Mouse (Mus musculus) spleen, adult 12 weeks (tissue): Measurements from ENCODE around the gene Rps15.
A peak's percentile ranks its signal among the peaks of the same experiment; 100 is the strongest.

Experiments
- DNase-seq: peaks from one replicate; pipeline ENCODE4 v3.0.0; 2022; ENCODE audit warnings: low spot score

Rps15 gene

GRCm38 (mm10) chr10:80260642-80261584 is 31.3 kb upstream of the Rps15 start, which contains the start of the genes Gamt and Dazap1:
TSS of gene Gamt (minus strand) at chr10:80261012.
TSS of gene Dazap1 (plus strand) at chr10:80261486.
- DNase-seq, result peak; percentile 87

GRCm38 (mm10) chr10:80261585-80261968 is 30.7 kb upstream of the Rps15 start:
- DNase-seq, result peak; percentile 85

- no peak for DNase-seq
These were observed 30.1 kb upstream of the Rps15 start for GRCm38 (mm10) chr10:80262169-80262568.

GRCm38 (mm10) chr10:80262776-80263365 is 29.4 kb upstream of the Rps15 start:
- no peak for DNase-seq

- DNase-seq, result peak; percentile 97
These were observed 27.7 kb upstream of the Rps15 start for GRCm38 (mm10) chr10:80264341-80265148.

- DNase-seq, result no peak
These were observed 27.1 kb upstream of the Rps15 start for GRCm38 (mm10) chr10:80265149-80265486.

GRCm38 (mm10) chr10:80270099-80270498 is 22.2 kb upstream of the Rps15 start:
- DNase-seq, result no peak

GRCm38 (mm10) chr10:80270734-80271181 is 21.5 kb upstream of the Rps15 start:
- no peak for DNase-seq

- DNase-seq, result no peak
These were observed 20.9 kb upstream of the Rps15 start for GRCm38 (mm10) chr10:80271186-80271843.

- DNase-seq, result no peak
These were observed 20.2 kb upstream of the Rps15 start for GRCm38 (mm10) chr10:80271870-80272585.

- no peak for DNase-seq
These were observed 18.4 kb upstream of the Rps15 start for GRCm38 (mm10) chr10:80273847-80274246.

- no peak for DNase-seq
These were observed 16.0 kb upstream of the Rps15 start for GRCm38 (mm10) chr10:80276238-80276637.

- no peak for DNase-seq
These were observed 13.9 kb upstream of the Rps15 start for GRCm38 (mm10) chr10:80278390-80278789.

- DNase-seq, result no peak
These were observed 13.0 kb upstream of the Rps15 start for GRCm38 (mm10) chr10:80279273-80279672.

GRCm38 (mm10) chr10:80281304-80281703 is 10.9 kb upstream of the Rps15 start:
- no peak for DNase-seq

- DNase-seq, result no peak
These were observed 10.3 kb upstream of the Rps15 start for GRCm38 (mm10) chr10:80281921-80282371.

GRCm38 (mm10) chr10:80282481-80283441 is 9.5 kb upstream of the Rps15 start:
- no peak for DNase-seq

GRCm38 (mm10) chr10:80285222-80286070 is 6.8 kb upstream of the Rps15 start:
- no peak for DNase-seq

GRCm38 (mm10) chr10:80288097-80288496 is 4.2 kb upstream of the Rps15 start:
- no peak for DNase-seq
